Mouse (Mus musculus) layer of hippocampus, adult 8-10 months (tissue): Measurements from ENCODE around the gene Dnajc21. TPM values are rescaled to one million over a fixed set of nuclear protein-coding genes. Genes with fewer than 3 reads are reported as not detected.

Source experiments
- DNase-seq, 2 experiments: peaks; one replicate each; pipeline ENCODE4 v3.0.0; 2022; ENCODE audit warnings: low spot score in 2 of 2
- total RNA-seq, 4 experiments: library from RNA; stranded (reverse); gene quantifications; 2 replicates each; pipeline ENCODE4 v1.2.4; 2022

Gene Dnajc21
- total RNA-seq, 4 experiments from 2014 or later, result 21.6 to 29.3 (median 23.6) TPM

- DNase-seq, result no peak
These were observed 30.4 kb downstream of the Dnajc21 start for GRCm38 (mm10) chr15:10439963-10440362.

GRCm38 (mm10) chr15:10436893-10437292 is 33.4 kb downstream of the Dnajc21 start:
- no peak for DNase-seq

- DNase-seq, result no peak
These were observed 43.6 kb downstream of the Dnajc21 start for GRCm38 (mm10) chr15:10426545-10427266.

GRCm38 (mm10) chr15:10426124-10426523 is 44.2 kb downstream of the Dnajc21 start:
- DNase-seq, result no peak

- DNase-seq, result no peak
These were observed 48.6 kb downstream of the Dnajc21 start for GRCm38 (mm10) chr15:10421785-10422144.

DNA sequence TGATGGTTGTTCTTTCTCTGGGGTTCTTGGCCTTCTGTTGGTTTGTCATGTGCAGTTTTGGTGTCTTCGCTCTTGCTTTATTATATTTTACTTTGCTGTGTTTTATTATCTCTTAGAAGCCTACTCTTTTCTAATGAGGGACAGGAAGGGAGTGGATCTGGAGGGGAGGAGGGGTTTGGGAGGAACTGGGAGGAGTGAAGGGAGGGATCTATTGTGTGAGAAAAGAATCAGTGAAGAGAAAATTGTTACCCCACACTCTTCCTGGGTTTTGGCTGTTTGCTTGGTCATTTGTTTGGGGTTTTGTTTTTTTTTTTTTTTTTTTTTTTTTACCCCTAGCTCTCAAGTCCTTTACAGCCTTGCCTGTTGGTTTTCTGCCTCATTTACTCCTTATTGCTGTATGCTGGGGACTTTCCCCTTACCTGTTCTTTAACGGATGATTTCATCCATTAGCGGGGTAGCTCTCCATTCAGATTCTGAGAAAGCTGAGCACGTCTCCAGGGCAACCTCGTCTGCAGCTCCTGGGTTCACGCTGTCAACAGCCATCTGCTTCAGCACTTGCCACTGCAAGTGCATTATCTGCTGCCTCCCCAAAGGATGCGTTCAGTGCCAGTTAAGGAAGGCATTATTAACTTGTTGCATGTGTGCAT is 49.1 kb downstream of the Dnajc21 start:
- no peak for DNase-seq

- no peak for DNase-seq
These were observed 56.7 kb downstream of the Dnajc21 start for GRCm38 (mm10) chr15:10413656-10414055.

- DNase-seq, result no peak
These were observed 59.4 kb downstream of the Dnajc21 start for GRCm38 (mm10) chr15:10410881-10411280.

GRCm38 (mm10) chr15:10409842-10410241 is 60.5 kb downstream of the Dnajc21 start:
- no peak for DNase-seq

- no peak for DNase-seq
These were observed 69.9 kb downstream of the Dnajc21 start for GRCm38 (mm10) chr15:10400415-10400814.

GRCm38 (mm10) chr15:10399795-10400194 is 70.5 kb downstream of the Dnajc21 start:
- no peak for DNase-seq

Other genes starting within 250 kb of the Dnajc21 start
- not detected for gene Gm21973, start 145.1 kb downstream of the Dnajc21 start, total RNA-seq
- gene Agxt2, start 112.0 kb downstream of the Dnajc21 start, total RNA-seq, result not detected
- gene Brix1, start 15.4 kb upstream of the Dnajc21 start, total RNA-seq, result 10 to 100 TPM; 20.9 to 24.9 (median 22.1) TPM
- gene Rad1, start 15.5 kb upstream of the Dnajc21 start, total RNA-seq, result 10 to 100 TPM; 12.4 to 16.1 (median 13.4) TPM
- gene Ttc23l, start 88.2 kb upstream of the Dnajc21 start, total RNA-seq, result not detected
- 10 to 100 TPM in 1 of 4 experiments, 1 to 10 TPM in 3; 6.0 to 10.8 (median 7.0) TPM for gene Rai14, start 244.1 kb upstream of the Dnajc21 start, total RNA-seq